Mouse (Mus musculus): Measurements from ENCODE around the gene Prnd. TPM values are rescaled to one million over a fixed set of nuclear protein-coding genes. Genes with fewer than 3 reads are reported as not detected.
A peak's percentile ranks its signal among the peaks of the same experiment; 100 is the strongest.

The Prnd gene
- polyA plus RNA-seq (2021) = 0.15 TPM

GRCm38 (mm10) chr2:131950598-131951095, at the start of gene Prnd:
TSS of gene Prnd (plus strand) at chr2:131950861.
- DNase-seq (ENCODE audit: low read depth, low spot score) = no peak
- ChIA-PET CTCF (interaction anchor here (1.4 to 4.7 kb wide), 6 partner anchors 8 to 130 kb away, joined by 3 to 27 read pairs (median 9); no protein-coding TSS in a partner anchor), POLR2A (interaction anchor here (0.7 kb wide), 1 partner anchor 649 kb away, joined by 7 read pairs; no protein-coding TSS in a partner anchor)
- no peak for TF ChIP-seq CTCF (IDR thresholded peaks at IDR 0.05)
- in situ Hi-C loops (cut with MboI; ENCODE audit: low pct_unique_long_range_greater_than_20kb) = no loop called here
- ATAC-seq = no peak
- no peaks in the 10 kb centered on the region for H3K27me3 ChIP-seq

GRCm38 (mm10) chr2:131902423-131902822, 48.2 kb upstream of the Prnd start:
- DNase-seq (ENCODE audit: low read depth, low spot score) (no peak), ATAC-seq (no peak)
- ChIA-PET CTCF (no interaction called here), POLR2A (no interaction called here)
- no peaks in the 10 kb centered on the region for H3K27me3 ChIP-seq
- in situ Hi-C loops (cut with MboI; ENCODE audit: low pct_unique_long_range_greater_than_20kb) = no loop called here
- no peak for TF ChIP-seq CTCF (IDR thresholded peaks at IDR 0.05)

- DNase-seq (ENCODE audit: low read depth, low spot score) = peak; percentile 35
- in situ Hi-C loops (cut with MboI; ENCODE audit: low pct_unique_long_range_greater_than_20kb) = no loop called here
- peak; percentile 83 for ATAC-seq
- POLR2A ChIA-PET = interaction anchor here (0.6 kb wide), 1 partner anchor 24 kb away, joined by 3 read pairs; no protein-coding TSS in a partner anchor
- no peaks in the 10 kb centered on the region for H3K27me3 ChIP-seq
- no peak for TF ChIP-seq CTCF (IDR thresholded peaks at IDR 0.05)
- CTCF ChIA-PET = no interaction called here
Measured at GRCm38 (mm10) chr2:131902867-131903266, 47.8 kb upstream of the Prnd start.

- ATAC-seq (no peak), DNase-seq (ENCODE audit: low read depth, low spot score) (no peak)
- TF ChIP-seq CTCF (IDR thresholded peaks at IDR 0.05) = no peak
- ChIA-PET CTCF (interaction anchor here (0.8 kb wide), 1 partner anchor 17 kb away, joined by 3 read pairs; no protein-coding TSS in a partner anchor), POLR2A (interaction anchor here (0.6 kb wide), 1 partner anchor 229 kb away, joined by 3 read pairs; no protein-coding TSS in a partner anchor)
- H3K27me3 ChIP-seq = no peaks in the 10 kb centered on the region
- in situ Hi-C loops (cut with MboI; ENCODE audit: low pct_unique_long_range_greater_than_20kb) = no loop called here
Measured at GRCm38 (mm10) chr2:131905025-131905424, 45.6 kb upstream of the Prnd start.

DNA sequence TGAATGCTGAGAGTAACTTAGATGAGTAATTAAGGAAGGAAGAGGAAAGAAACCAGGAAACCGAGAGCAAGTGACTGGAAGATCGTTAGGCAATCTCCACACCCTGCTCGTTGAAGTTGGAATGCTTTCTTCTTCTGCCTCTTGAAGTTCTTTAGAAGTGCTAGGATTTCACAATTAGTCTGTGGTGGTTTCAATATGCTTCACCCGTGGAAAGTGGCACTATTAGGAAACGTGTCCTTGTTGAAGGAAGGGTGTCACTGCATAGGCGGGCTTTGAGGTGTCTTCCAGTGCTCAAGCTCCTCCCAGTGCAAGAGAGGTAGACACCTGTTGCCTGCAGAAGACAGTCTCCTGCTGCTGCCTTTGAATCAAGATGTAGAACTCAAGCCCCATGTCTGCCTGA, 44.9 kb upstream of the Prnd start:
- DNase-seq (ENCODE audit: low read depth, low spot score) (no peak), ATAC-seq (no peak)
- no peak for TF ChIP-seq CTCF (IDR thresholded peaks at IDR 0.05)
- H3K27me3 ChIP-seq = no peaks in the 10 kb centered on the region
- CTCF ChIA-PET = interaction anchor here (1.4 kb wide), 1 partner anchor 9 kb away, joined by 3 read pairs; no protein-coding TSS in a partner anchor
- in situ Hi-C loops (cut with MboI; ENCODE audit: low pct_unique_long_range_greater_than_20kb) = no loop called here
- POLR2A ChIA-PET = no interaction called here

- in situ Hi-C loops (cut with MboI; ENCODE audit: low pct_unique_long_range_greater_than_20kb) = no loop called here
- ChIA-PET CTCF (interaction anchor here (1.4 kb wide), 1 partner anchor 10 kb away, joined by 3 read pairs; no protein-coding TSS in a partner anchor), POLR2A (no interaction called here)
- ATAC-seq (no peak), DNase-seq (ENCODE audit: low read depth, low spot score) (no peak)
- no peak for TF ChIP-seq CTCF (IDR thresholded peaks at IDR 0.05)
- H3K27me3 ChIP-seq = no peaks in the 10 kb centered on the region
Measured at GRCm38 (mm10) chr2:131906266-131906665, 44.4 kb upstream of the Prnd start.

DNA sequence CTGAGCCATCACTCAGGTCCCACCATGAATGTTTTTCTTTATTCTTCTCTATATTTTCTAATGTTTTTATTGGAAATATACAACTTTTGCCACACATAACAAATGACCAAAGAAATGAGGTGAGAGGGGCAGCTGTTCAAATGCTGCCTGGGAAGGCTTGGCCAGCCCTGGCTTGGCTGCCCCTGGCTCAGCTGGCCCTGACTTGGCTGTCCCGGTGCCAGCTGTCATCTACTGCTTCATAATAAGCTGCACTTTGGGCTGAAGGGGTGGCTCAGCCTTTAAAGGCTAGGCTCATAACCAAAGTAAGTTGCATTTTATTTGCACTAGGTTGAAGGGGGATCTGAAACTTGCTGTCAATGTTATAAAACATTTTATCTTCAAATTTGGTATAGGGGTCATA, 43.8 kb upstream of the Prnd start:
- in situ Hi-C loops (cut with MboI; ENCODE audit: low pct_unique_long_range_greater_than_20kb) = no loop called here
- TF ChIP-seq CTCF (IDR thresholded peaks at IDR 0.05) = no peak
- ATAC-seq = no peak

GRCm38 (mm10) chr2:131907311-131907710, 43.4 kb upstream of the Prnd start:
- POLR2A ChIA-PET = no interaction called here
- no peak for ATAC-seq
- H3K27me3 ChIP-seq = no peaks in the 10 kb centered on the region

More for the DNA sequence above, 43.8 kb upstream of the Prnd start:
- DNase-seq (ENCODE audit: low read depth, low spot score) = no peak
- H3K27me3 ChIP-seq = no peaks in the 10 kb centered on the region
- CTCF ChIA-PET = interaction anchor here (1.4 kb wide), 1 partner anchor 10 kb away, joined by 3 read pairs; no protein-coding TSS in a partner anchor
- POLR2A ChIA-PET = no interaction called here

DNA sequence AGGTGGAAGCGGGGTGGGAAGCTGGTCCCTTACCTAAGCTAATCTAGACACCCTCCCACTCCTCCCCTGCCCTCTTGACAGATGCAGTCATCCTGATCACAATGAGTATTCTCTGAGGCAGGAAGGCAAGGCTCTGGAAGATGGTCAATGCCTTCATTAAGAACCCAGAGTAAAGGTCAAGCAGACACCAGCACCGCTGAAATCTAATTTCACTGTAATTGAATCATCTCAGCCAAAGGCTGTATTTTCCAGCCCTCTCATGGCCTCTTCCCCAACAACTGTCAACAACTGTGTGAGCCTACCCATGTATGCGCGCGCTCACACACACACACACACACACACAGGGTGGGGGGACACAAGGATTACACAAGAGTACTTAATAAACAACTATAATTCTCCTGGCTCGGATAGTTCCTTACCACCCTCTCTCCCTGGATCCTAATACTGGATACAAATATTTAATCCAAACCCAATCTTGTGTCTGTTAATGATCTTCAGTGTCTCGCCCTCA, 42.3 kb upstream of the Prnd start:
- in situ Hi-C loops (cut with MboI; ENCODE audit: low pct_unique_long_range_greater_than_20kb) = no loop called here
- H3K27me3 ChIP-seq = no peaks in the 10 kb centered on the region
- DNase-seq (ENCODE audit: low read depth, low spot score) (no peak), ATAC-seq (no peak)
- no peak for TF ChIP-seq CTCF (IDR thresholded peaks at IDR 0.05)
- ChIA-PET POLR2A (no interaction called here), CTCF (interaction anchor here (2.0 kb wide), 1 partner anchor 81 kb away, joined by 6 read pairs; no protein-coding TSS in a partner anchor)

More at GRCm38 (mm10) chr2:131907311-131907710, 43.4 kb upstream of the Prnd start:
- in situ Hi-C loops (cut with MboI; ENCODE audit: low pct_unique_long_range_greater_than_20kb) = no loop called here
- DNase-seq (ENCODE audit: low read depth, low spot score) = no peak
- CTCF ChIA-PET = no interaction called here
- no peak for TF ChIP-seq CTCF (IDR thresholded peaks at IDR 0.05)

DNA sequence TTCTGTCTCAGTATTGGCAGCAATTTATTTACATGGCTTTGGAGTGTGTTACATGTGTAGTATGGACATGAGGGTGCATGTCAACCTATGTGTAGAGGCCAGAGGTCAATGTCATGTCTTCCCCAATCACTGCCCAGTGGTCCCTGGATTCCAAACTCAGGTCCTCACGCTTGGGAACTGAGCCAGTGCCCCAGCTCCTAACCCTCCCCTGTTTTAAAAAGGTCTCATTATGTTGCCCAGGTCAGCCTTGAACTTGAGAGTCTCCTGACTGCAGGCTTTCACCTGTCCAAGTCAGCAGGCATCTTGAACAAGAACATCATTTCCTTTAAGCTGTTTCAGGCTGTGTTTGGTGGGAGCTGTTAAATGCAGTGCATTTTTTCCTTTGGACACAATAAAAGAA, 41.8 kb upstream of the Prnd start:
- in situ Hi-C loops (cut with MboI; ENCODE audit: low pct_unique_long_range_greater_than_20kb) = no loop called here
- no peaks in the 10 kb centered on the region for H3K27me3 ChIP-seq
- ChIA-PET POLR2A (no interaction called here), CTCF (interaction anchor here (2.0 kb wide), 1 partner anchor 81 kb away, joined by 6 read pairs; no protein-coding TSS in a partner anchor)
- TF ChIP-seq CTCF (IDR thresholded peaks at IDR 0.05) = no peak
- DNase-seq (ENCODE audit: low read depth, low spot score) (no peak), ATAC-seq (no peak)

Data from Patski (cell line).